28 mouse cellular contexts compared by ENCODE assay signal in the genomic region with DNA sequence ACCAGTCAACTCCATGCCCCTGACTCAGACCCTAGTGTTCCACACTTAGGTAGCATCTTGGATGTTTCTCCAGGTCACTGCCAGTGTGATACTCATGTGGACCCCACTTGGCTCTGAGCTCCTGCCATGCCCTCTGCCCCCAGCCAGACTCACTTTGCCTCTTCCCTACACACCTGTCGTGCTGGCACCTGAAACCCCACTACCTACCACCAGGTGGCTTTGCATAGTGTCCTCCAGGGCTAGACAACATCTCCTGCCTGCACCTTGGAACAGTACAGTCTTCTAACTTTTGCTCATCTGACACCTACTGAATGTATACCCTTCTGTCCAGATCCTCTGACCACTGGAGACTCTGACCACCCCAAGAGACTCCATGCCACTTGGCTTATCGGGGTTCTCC.
DNase-seq lines count a peak whose midpoint lies in the region; ATAC-seq and TF ChIP-seq lines count a peak whose summit lies in the region.
"Had no signal": no experiment of that assay in that cellular context is flagged by ENCODE, and none has a peak within 500 bp of the region (broad histone marks: within the 10 kb centered on the region; RNA-seq: fewer than 3 reads in every experiment).

No protein-coding gene starts in this region.

- WGBS in intestine, postnatal 0 days = 56% methylated on average over 2 of the region's 2 CpGs
- 73% methylated on average over 2 of the region's 2 CpGs for WGBS in intestine, embryonic 15.5 days
- 52% methylated on average over 2 of the region's 2 CpGs for WGBS in liver, embryonic 14.5 days (ENCODE audit: insufficient replicate concordance)
- 61% methylated on average over 2 of the region's 2 CpGs for WGBS in liver, embryonic 11.5 days
- 79% methylated on average over 2 of the region's 2 CpGs for WGBS in thymus, adult 2 months

- TF ChIP-seq CTCF in intestine, postnatal 0 days (IDR thresholded peaks at IDR 0.05; ENCODE audit: low read depth) = peak; percentile 64
- TF ChIP-seq CTCF in liver, embryonic 14.5 days (IDR thresholded peaks at IDR 0.05; ENCODE audit: low read depth) = peak; percentile 45
- TF ChIP-seq CTCF in thymus, adult 2 months (IDR thresholded peaks at IDR 0.05; ENCODE audit: borderline replicate concordance, control insufficient read depth, extremely low read depth, insufficient read depth, low read length, poor library complexity) = no peak

- H3K27me3 ChIP-seq in intestine, postnatal 0 days (replicated peaks; ENCODE audit: control insufficient read depth, insufficient read depth, low read length) = no peaks in the 10 kb centered on the region
- H3K27me3 ChIP-seq in intestine, embryonic 15.5 days (replicated peaks) = 0 out of 2 replicates have a peak, but pooled peaks cover 3% of the 10 kb centered on the region
- H3K27me3 ChIP-seq in liver, embryonic 14.5 days (ENCODE audit: control insufficient read depth, insufficient read depth, low read length) = no peaks in the 10 kb centered on the region
- H3K27me3 ChIP-seq in liver, embryonic 11.5 days (replicated peaks; ENCODE audit: control insufficient read depth, insufficient read depth, low read length) = no peaks in the 10 kb centered on the region
- no peaks in the 10 kb centered on the region for H3K27me3 ChIP-seq in thymus, adult 2 months (ENCODE audit: control insufficient read depth, insufficient read depth, low read length)

- H3K36me3 ChIP-seq in intestine, postnatal 0 days (ENCODE audit: control insufficient read depth, insufficient read depth) = no peaks in the 10 kb centered on the region
- no peaks in the 10 kb centered on the region for H3K36me3 ChIP-seq in intestine, embryonic 15.5 days
- H3K36me3 ChIP-seq in liver, embryonic 14.5 days (replicated peaks; ENCODE audit: control insufficient read depth, insufficient read depth, low read depth) = no peaks in the 10 kb centered on the region
- no peaks in the 10 kb centered on the region for H3K36me3 ChIP-seq in liver, embryonic 11.5 days (ENCODE audit: control insufficient read depth, insufficient read depth, low read length)
- H3K36me3 ChIP-seq in thymus, adult 2 months (ENCODE audit: control insufficient read depth, insufficient read depth, low read length) = no peaks in the 10 kb centered on the region
- H3K36me3 ChIP-seq: embryonic facial prominence, embryonic 10.5 days; embryonic facial prominence, embryonic 15.5 days; G1E; hindbrain, embryonic 10.5 days; liver, embryonic 13.5 days; midbrain, embryonic 12.5 days; neural tube, embryonic 12.5 days had no signal

- no peak overlapping the region for H3K4me2 ChIP-seq in intestine, postnatal 0 days (replicated peaks; ENCODE audit: low read depth)
- no peak overlapping the region for H3K4me2 ChIP-seq in intestine, embryonic 15.5 days (replicated peaks)
- H3K4me2 ChIP-seq in liver, embryonic 14.5 days (ENCODE audit: low read depth) = no peak overlapping the region
- no peak overlapping the region for H3K4me2 ChIP-seq in liver, embryonic 11.5 days
- H3K4me2 ChIP-seq: embryonic facial prominence, embryonic 15.5 days; forebrain, embryonic 13.5 days; liver, embryonic 13.5 days; midbrain, embryonic 12.5 days; neural tube, embryonic 12.5 days had no signal

- no peak for TF ChIP-seq EP300 in liver, embryonic 14.5 days (IDR thresholded peaks at IDR 0.05; ENCODE audit: low read depth)

- no peak overlapping the region for H3K4me3 ChIP-seq in intestine, postnatal 0 days (ENCODE audit: low read depth, low read length)
- H3K4me3 ChIP-seq in intestine, embryonic 15.5 days (replicated peaks) = no peak overlapping the region
- no peak overlapping the region for H3K4me3 ChIP-seq in liver, embryonic 14.5 days (ENCODE audit: insufficient read depth in 1 of 2, low read depth in 2 of 2, low read length in 2 of 2)
- no peak overlapping the region for H3K4me3 ChIP-seq in liver, embryonic 11.5 days (ENCODE audit: low read depth, low read length)
- H3K4me3 ChIP-seq in thymus, adult 2 months (ENCODE audit: control insufficient read depth, insufficient read depth, low read length) = no peak overlapping the region
- H3K4me3 ChIP-seq: embryonic facial prominence, embryonic 10.5 days; embryonic facial prominence, embryonic 15.5 days; forebrain, embryonic 13.5 days; hindbrain, embryonic 10.5 days; liver, embryonic 13.5 days; midbrain, embryonic 12.5 days; myocyte; neural tube, embryonic 12.5 days had no signal

- no peak for TF ChIP-seq POLR2A in thymus, adult 2 months (IDR thresholded peaks at IDR 0.05; ENCODE audit: control insufficient read depth, extremely low read depth, insufficient read depth, low read length, poor library complexity)

- H3K27ac ChIP-seq in intestine, postnatal 0 days (ENCODE audit: low read depth, low read length) = no peak overlapping the region
- no peak overlapping the region for H3K27ac ChIP-seq in intestine, embryonic 15.5 days
- no peak overlapping the region for H3K27ac ChIP-seq in liver, embryonic 14.5 days
- H3K27ac ChIP-seq in liver, embryonic 11.5 days (ENCODE audit: low read depth, low read length) = no peak overlapping the region
- no peak overlapping the region for H3K27ac ChIP-seq in thymus, adult 2 months (ENCODE audit: control insufficient read depth, insufficient read depth, low read length)
- H3K27ac ChIP-seq: embryonic facial prominence, embryonic 10.5 days; embryonic facial prominence, embryonic 15.5 days; forebrain, embryonic 13.5 days; hindbrain, embryonic 10.5 days; liver, embryonic 13.5 days; midbrain, embryonic 12.5 days; neural tube, embryonic 12.5 days had no signal

- H3K9me3 ChIP-seq in intestine, postnatal 0 days (ENCODE audit: control insufficient read depth) = no peaks in the 10 kb centered on the region
- no peaks in the 10 kb centered on the region for H3K9me3 ChIP-seq in intestine, embryonic 15.5 days
- H3K9me3 ChIP-seq in liver, embryonic 14.5 days (ENCODE audit: control insufficient read depth, low read length) = no peaks in the 10 kb centered on the region
- no peaks in the 10 kb centered on the region for H3K9me3 ChIP-seq in liver, embryonic 11.5 days (ENCODE audit: control insufficient read depth, low read length)
- H3K9me3 ChIP-seq: embryonic facial prominence, embryonic 10.5 days; embryonic facial prominence, embryonic 15.5 days; forebrain, embryonic 13.5 days; G1E; hindbrain, embryonic 10.5 days; liver, embryonic 13.5 days; midbrain, embryonic 12.5 days; neural tube, embryonic 12.5 days had no signal

- no peaks in the 10 kb centered on the region for H3K4me1 ChIP-seq in intestine, postnatal 0 days (replicated peaks; ENCODE audit: control insufficient read depth, insufficient read depth, low read length)
- no peaks in the 10 kb centered on the region for H3K4me1 ChIP-seq in intestine, embryonic 15.5 days (replicated peaks)
- no peaks in the 10 kb centered on the region for H3K4me1 ChIP-seq in liver, embryonic 14.5 days (replicated peaks; ENCODE audit: control insufficient read depth in 2 of 2, insufficient read depth in 2 of 2, low read length in 1 of 2)
- no peaks in the 10 kb centered on the region for H3K4me1 ChIP-seq in liver, embryonic 11.5 days (replicated peaks; ENCODE audit: control insufficient read depth, insufficient read depth, low read length)
- no peaks in the 10 kb centered on the region for H3K4me1 ChIP-seq in thymus, adult 2 months (replicated peaks; ENCODE audit: control insufficient read depth, insufficient read depth, low read length)
- H3K4me1 ChIP-seq: embryonic facial prominence, embryonic 10.5 days; embryonic facial prominence, embryonic 15.5 days; forebrain, embryonic 13.5 days; liver, embryonic 13.5 days; midbrain, embryonic 12.5 days; neural tube, embryonic 12.5 days had no signal

- no peak overlapping the region for H3K9ac ChIP-seq in intestine, postnatal 0 days (ENCODE audit: low read depth, low read length)
- no peak overlapping the region for H3K9ac ChIP-seq in intestine, embryonic 15.5 days
- no peak overlapping the region for H3K9ac ChIP-seq in liver, embryonic 14.5 days (replicated peaks)
- H3K9ac ChIP-seq in liver, embryonic 11.5 days (ENCODE audit: low read depth, low read length) = no peak overlapping the region
- H3K9ac ChIP-seq: embryonic facial prominence, embryonic 15.5 days; forebrain, embryonic 13.5 days; liver, embryonic 13.5 days; midbrain, embryonic 12.5 days; neural tube, embryonic 12.5 days had no signal

- DNase-seq in liver, embryonic 14.5 days (ENCODE audit: low read depth in 3 of 3, low spot score in 3 of 3) = no peak
- no peak for DNase-seq in liver, embryonic 11.5 days (ENCODE audit: low spot score)
- DNase-seq in thymus, postnatal 0 days (ENCODE audit: low spot score) = peak; percentile 9
- DNase-seq in thymus, adult 2 months = no peak
- DNase-seq: adrenal gland, postnatal 10 days; cerebellum, adult 8-10 months; cerebellum, postnatal 25 days; gastrocnemius, postnatal 10 days; heart, postnatal 14 days; kidney, postnatal 4 days; liver, embryonic 13.5 days; right cerebral cortex, postnatal 4 days; thymus, postnatal 14 days had no signal

- no peak for ATAC-seq in intestine, postnatal 0 days
- no peak for ATAC-seq in intestine, embryonic 15.5 days
- ATAC-seq in liver, embryonic 14.5 days (ENCODE audit: insufficient read depth) = no peak
- ATAC-seq in liver, embryonic 11.5 days (replicated peaks; ENCODE audit: low FRiP score) = no peak
- ATAC-seq in megakaryocyte-erythroid progenitor cell, adult 5-6 weeks (replicated peaks; ENCODE audit: low FRiP score, low TSS enrichment, poor library complexity, severe bottlenecking) = peak; percentile 51
- no peak for ATAC-seq in erythroblast, adult 5-6 weeks (replicated peaks; ENCODE audit: low FRiP score, poor library complexity, severe bottlenecking)
- ATAC-seq: forebrain, embryonic 13.5 days; hindbrain, embryonic 16.5 days; intestine, embryonic 16.5 days; Patski had no signal
